Mouse (Mus musculus): Measurements from ENCODE around the gene Slc35f6.

The Slc35f6 gene

GRCm38 (mm10) chr5:30647815-30648560, at the start of gene Slc35f6:
Gene Slc35f6, plus strand, starts transcription at chr5:30647933.
- DNase-seq, result peak; percentile 92

DNA sequence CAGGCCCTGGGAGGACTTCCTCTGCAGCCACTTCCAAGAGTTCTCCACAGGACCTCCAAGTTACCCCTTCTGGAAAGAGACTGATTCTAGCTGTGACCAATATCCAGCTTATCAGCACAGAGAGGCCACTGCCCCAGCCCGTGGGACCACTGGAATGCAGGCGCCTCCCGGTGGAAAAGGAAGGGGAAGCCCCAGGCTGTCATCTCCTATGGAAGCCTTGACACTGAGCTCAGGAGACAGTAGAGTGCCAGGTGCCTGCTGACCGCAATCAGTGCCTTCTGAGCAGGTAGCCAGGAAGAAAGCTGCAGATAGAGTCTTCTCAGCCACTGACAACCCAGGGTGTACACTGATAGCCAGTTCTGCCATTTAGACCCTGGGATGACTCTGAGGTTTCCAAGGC, 46.3 kb upstream of the Slc35f6 start:
- no peak for DNase-seq

GRCm38 (mm10) chr5:30603255-30603654, 44.5 kb upstream of the Slc35f6 start:
- DNase-seq, result no peak

- DNase-seq, result no peak
These were observed 43.8 kb upstream of the Slc35f6 start for GRCm38 (mm10) chr5:30603926-30604325.

- no peak for DNase-seq
These were observed 43.0 kb upstream of the Slc35f6 start for GRCm38 (mm10) chr5:30604769-30605188.

GRCm38 (mm10) chr5:30605649-30606048, 42.1 kb upstream of the Slc35f6 start:
- no peak for DNase-seq

- DNase-seq, result peak; percentile 85
These were observed 41.2 kb upstream of the Slc35f6 start for GRCm38 (mm10) chr5:30606424-30607073.

GRCm38 (mm10) chr5:30609094-30609493, 38.6 kb upstream of the Slc35f6 start:
- no peak for DNase-seq

GRCm38 (mm10) chr5:30609918-30610645, 37.7 kb upstream of the Slc35f6 start:
- no peak for DNase-seq

- no peak for DNase-seq
These were observed 36.6 kb upstream of the Slc35f6 start for GRCm38 (mm10) chr5:30611091-30611490.

DNA sequence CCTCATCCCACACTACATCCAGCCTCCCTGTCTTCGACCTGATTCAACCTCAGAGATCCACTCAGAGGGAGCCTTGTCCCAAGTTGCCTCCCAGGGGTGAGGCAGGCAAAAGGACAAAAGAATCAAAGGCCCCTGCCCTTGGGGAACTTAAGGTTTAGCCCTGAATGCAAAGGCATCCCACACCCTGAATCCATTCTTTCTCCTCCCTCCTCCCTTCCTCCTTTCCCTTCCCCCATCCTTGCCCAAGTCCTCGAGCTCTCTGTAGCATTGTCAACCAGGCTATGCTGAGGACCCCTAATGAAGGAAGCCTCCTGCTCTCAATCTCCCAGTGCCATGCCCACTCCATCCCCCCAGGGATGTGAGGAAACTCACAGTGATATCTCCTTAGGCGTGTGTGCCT, 36.0 kb upstream of the Slc35f6 start:
- DNase-seq, result no peak

- no peak for DNase-seq
These were observed 35.2 kb upstream of the Slc35f6 start for GRCm38 (mm10) chr5:30612575-30612974.

DNA sequence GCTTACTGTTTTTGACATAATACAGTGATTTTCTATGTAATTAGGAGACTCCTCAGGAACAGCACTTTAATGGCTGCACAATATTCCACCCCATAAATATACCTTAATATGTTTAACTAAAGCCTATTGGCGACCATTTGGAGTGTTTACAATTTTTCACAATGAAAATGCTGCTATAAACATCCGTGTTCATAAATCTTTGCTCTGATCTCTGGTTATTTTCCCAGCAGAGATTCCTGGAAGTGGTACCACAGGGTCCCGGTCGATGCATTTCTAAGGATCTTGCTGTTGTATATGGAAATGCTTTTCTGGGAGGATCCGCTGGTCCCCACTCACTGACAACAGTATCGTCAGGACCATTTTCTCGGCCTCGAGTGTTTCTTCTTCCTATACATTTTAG, 34.5 kb upstream of the Slc35f6 start:
- DNase-seq, result no peak

GRCm38 (mm10) chr5:30614221-30614620, 33.5 kb upstream of the Slc35f6 start:
- no peak for DNase-seq

- DNase-seq, result no peak
These were observed 32.3 kb upstream of the Slc35f6 start for GRCm38 (mm10) chr5:30615416-30615815.

DNA sequence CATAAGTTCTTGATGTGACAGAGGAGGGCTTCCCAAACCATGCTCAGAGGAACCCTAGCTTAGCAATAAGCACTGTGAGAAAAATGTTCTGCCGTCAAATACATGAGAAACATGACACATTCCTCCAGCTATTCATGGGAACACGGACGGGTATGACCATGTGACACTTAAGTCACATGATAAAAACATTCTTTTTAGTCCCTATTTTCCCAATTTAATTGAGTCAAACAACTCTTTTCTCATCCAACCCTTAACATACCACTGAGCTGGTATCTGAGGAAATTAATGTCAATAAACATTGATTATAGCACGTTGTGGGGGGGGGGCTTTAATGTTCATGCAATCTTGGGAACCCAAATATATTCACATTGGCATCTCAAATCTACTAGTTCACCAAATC, 31.9 kb upstream of the Slc35f6 start:
- DNase-seq, result no peak

- DNase-seq, result no peak
These were observed 31.1 kb upstream of the Slc35f6 start for GRCm38 (mm10) chr5:30616644-30617043.

DNA sequence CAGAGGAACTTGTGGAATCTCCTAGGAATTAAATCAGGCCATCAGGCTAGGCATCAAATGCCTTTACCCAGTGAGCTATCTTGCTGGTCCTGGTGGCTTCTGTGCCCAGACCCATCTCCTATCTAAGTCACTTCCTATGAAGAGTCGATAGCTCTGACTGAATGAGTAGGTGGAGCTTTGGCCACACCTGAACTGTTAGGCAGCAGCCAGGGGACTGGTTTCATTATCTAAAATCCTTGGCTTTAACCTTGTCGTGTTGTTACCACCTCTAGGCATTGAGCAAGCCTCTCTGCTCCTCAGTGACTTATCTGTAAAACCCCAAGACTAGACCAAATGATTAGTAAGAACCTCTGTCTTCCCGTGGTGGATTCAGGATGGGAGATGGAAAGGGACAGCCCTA, 30.4 kb upstream of the Slc35f6 start:
- DNase-seq, result no peak

GRCm38 (mm10) chr5:30617851-30618250, 29.9 kb upstream of the Slc35f6 start:
- no peak for DNase-seq

GRCm38 (mm10) chr5:30618376-30619003, 29.2 kb upstream of the Slc35f6 start:
- no peak for DNase-seq

DNA sequence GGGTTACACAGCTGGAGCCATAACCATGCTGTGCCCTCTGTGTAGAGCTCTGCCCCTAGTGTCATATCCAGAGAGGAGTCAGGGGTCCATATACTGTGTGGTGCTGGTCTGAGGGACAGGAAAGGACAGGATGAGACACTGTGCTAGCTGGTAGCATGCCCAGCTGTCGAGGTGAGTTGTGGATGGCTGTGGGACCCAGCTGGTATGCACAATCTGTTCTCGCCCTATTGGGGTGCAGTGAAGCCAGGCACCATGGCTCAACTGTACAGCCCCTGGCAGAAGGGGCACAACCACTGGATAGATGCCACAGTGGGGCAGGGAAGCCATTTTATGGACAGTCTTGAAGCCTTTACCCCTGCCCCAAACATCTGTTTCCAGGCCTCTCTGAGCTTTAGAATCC, 28.5 kb upstream of the Slc35f6 start:
- DNase-seq, result no peak

GRCm38 (mm10) chr5:30620567-30620966, 27.2 kb upstream of the Slc35f6 start:
- no peak for DNase-seq

DNA sequence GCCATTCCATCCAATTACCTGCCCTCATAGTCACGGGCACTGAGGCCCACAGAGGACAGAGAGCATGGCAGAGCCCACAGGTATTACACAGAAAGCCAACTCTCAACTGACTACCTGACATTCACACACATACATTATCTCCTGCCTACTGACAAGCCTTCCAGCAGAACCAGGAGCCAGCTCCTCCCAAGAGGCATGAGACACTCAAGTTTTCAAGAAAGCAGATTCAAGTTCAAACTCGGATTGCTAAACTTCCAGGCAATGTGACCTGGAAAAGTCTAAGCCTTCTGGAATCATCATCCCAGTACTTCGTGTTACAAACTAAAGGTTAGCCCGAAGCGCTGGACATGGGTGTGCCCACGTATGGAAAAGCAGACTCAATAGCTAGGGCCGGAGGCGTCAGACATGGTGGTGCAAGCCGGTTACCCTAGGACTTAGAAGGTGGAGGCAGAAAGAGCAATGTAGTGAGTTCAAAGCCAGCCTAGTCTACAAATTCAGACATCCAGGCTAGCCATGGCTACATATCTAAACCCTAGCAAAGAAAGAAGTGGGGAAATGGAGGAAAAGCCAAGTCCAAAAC, 26.4 kb upstream of the Slc35f6 start:
- no peak for DNase-seq
